Mouse (Mus musculus): Measurements from ENCODE around the gene Prss46.

- TF ChIP-seq CHD2 (IDR thresholded peaks at IDR 0.05; ENCODE audit: low read length) (no peak), ZNF384 (IDR thresholded peaks at IDR 0.05; ENCODE audit: low read depth, low read length) (no peak), JUN (IDR thresholded peaks at IDR 0.05; ENCODE audit: insufficient read depth, low read depth, low read length) (no peak), ETS1 (conservative IDR thresholded peaks at IDR 0.05; ENCODE audit: low read depth, low read length) (no peak)
Measured at GRCm38 (mm10) chr9:110888935-110889334, 44.6 kb downstream of the Prss46 start.

Measured in CH12.LX (cell line).